Mouse (Mus musculus) liver, postnatal 0 days (tissue): ENCODE measurements around the gene Sept11. TPM values are rescaled to one million over a fixed set of nuclear protein-coding genes. Genes with fewer than 3 reads are reported as not detected.

Experiments used
- ATAC-seq: fragments of 200-750 bp; cut with Nextera tagmentation; 2 replicates; pipeline ENCODE4 v1.8.0; 2017; ENCODE audit warnings: mild to moderate bottlenecking, moderate library complexity
- DNase-seq: peaks from one replicate; pipeline ENCODE4 v3.0.0-alpha.2; 2016
- H3K27ac ChIP-seq: fragments of 300-500 bp; sonication (generic); 2 replicates; pipeline ENCODE4 v1.5.1; 2014; ENCODE audit warnings: antibody characterized with exemption, moderate library complexity, mild to moderate bottlenecking, low read depth
- H3K27me3 ChIP-seq: fragments of 300-500 bp; sonication (generic); 2 replicates; pipeline ENCODE4 v1.6.1; 2014; ENCODE audit warnings: low read length, control low read depth, mixed read lengths; ENCODE audit not compliant: insufficient read depth
- H3K36me3 ChIP-seq: fragments of 300-500 bp; sonication (generic); replicated peaks from 2 replicates; pipeline ENCODE4 v1.6.1; 2014; ENCODE audit warnings: mild to moderate bottlenecking, control low read depth, low read length, moderate library complexity, mixed read lengths; ENCODE audit not compliant: insufficient read depth
- H3K4me1 ChIP-seq: fragments of 300-500 bp; sonication (generic); 2 replicates; pipeline ENCODE4 v1.6.1; 2014; ENCODE audit warnings: antibody characterized with exemption, mild to moderate bottlenecking, control low read depth; ENCODE audit not compliant: insufficient read depth
- H3K4me2 ChIP-seq: fragments of 300-500 bp; sonication (generic); 2 replicates; pipeline ENCODE4 v1.6.1; 2014; ENCODE audit warnings: low read depth, mild to moderate bottlenecking, low read length, moderate library complexity, mixed read lengths
- H3K4me3 ChIP-seq: fragments of 300-500 bp; sonication (generic); 2 replicates; pipeline ENCODE4 v1.5.1; 2014; ENCODE audit warnings: low read depth, low read length
- H3K9ac ChIP-seq: fragments of 300-500 bp; sonication (generic); replicated peaks from 2 replicates; pipeline ENCODE4 v1.6.1; 2014; ENCODE audit warnings: mild to moderate bottlenecking, moderate library complexity
- H3K9me3 ChIP-seq: fragments of 300-500 bp; sonication (generic); 2 replicates; pipeline ENCODE4 v1.6.1; 2016; ENCODE audit warnings: mild to moderate bottlenecking, control low read depth, low read length, mixed read lengths
- CTCF ChIP-seq: sonication (generic); IDR thresholded peaks from 2 replicates; pipeline ENCODE4 v1.5.1; 2016; ENCODE audit warnings: antibody characterized with exemption, low read depth
- EP300 ChIP-seq: IDR thresholded peaks from 2 replicates; pipeline ENCODE4 v1.6.1; 2016; ENCODE audit warnings: antibody characterized with exemption, low read depth, mild to moderate bottlenecking
- WGBS: fragments of 180-500 bp; shearing (Covaris S2); extraction: QIAGEN DNeasy Blood & Tissue Kit; methylation state at CpG from one replicate; pipeline ENCODE4 v1.1.7; 2014; ENCODE audit not compliant: insufficient replicate concordance; 5-methylcytosine and 5-hydroxymethylcytosine counted together
- polyA plus RNA-seq: library from polyadenylated mRNA; unstranded; fragments of >200 nt; fragmentation: Nextera tagmentation; extraction: Ambion mirVana; gene quantifications from 2 replicates; pipeline ENCODE4 v1.2.1, GENCODE M21; 2015

Sept11 gene
- polyA plus RNA-seq, 1 experiment from 2014 or later, result 12.2 TPM

DNA sequence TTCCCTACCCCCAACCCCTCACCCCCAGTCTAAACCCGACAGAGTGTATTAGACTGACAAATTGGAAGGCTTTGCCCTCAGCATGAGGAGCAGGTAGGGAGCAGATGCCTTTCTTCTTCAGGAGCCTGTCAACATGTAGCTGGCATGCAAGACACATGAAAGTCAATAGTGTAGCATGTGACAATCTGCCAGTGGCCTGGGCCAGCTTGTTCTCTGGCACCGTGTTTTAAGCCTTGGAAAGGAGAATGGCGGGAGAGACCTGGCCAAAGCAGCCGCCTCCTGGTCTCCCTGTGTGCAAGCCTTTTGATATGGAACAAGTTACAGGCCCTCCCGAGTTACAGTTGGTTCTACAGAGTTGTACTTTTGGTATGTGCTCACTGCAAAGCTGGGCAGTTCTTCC, 47.5 kb downstream of the Sept11 start:
- no peak overlapping the region for H3K4me3 ChIP-seq
- 85% methylated on average over 5 of the region's 5 CpGs for WGBS
- H3K27ac ChIP-seq, result no peak overlapping the region
- H3K4me2 ChIP-seq, result no peak overlapping the region
- H3K9me3 ChIP-seq, result no peaks in the 10 kb centered on the region
- DNase-seq (no peak), ATAC-seq (no peak)
- peaks cover 3% of the 10 kb centered on the region; the same call in 1 of the 2 replicates for H3K4me1 ChIP-seq
- no peak overlapping the region for H3K9ac ChIP-seq
- peaks cover 13% of the 10 kb centered on the region for H3K36me3 ChIP-seq
- no peaks in the 10 kb centered on the region for H3K27me3 ChIP-seq
- TF ChIP-seq CTCF, result no peak

- TF ChIP-seq EP300 (no peak), CTCF (no peak)
- Histone ChIP-seq H3K27ac (no peak overlapping the region), H3K36me3 (peaks cover 13% of the 10 kb centered on the region), H3K9me3 (no peaks in the 10 kb centered on the region), H3K4me3 (no peak overlapping the region), H3K27me3 (no peaks in the 10 kb centered on the region), H3K9ac (no peak overlapping the region), H3K4me2 (no peak overlapping the region), H3K4me1 (peaks cover 3% of the 10 kb centered on the region; the same call in 1 of the 2 replicates)
- DNase-seq, result no peak
- ATAC-seq, result no peak
- 62% methylated on average over 12 of the region's 12 CpGs for WGBS
Measured at GRCm38 (mm10) chr5:93143360-93144091, 50.3 kb downstream of the Sept11 start.

- ATAC-seq (no peak), DNase-seq (no peak)
- Histone ChIP-seq H3K4me2 (no peak overlapping the region), H3K9ac (no peak overlapping the region), H3K27ac (no peak overlapping the region), H3K9me3 (no peaks in the 10 kb centered on the region), H3K27me3 (no peaks in the 10 kb centered on the region), H3K4me1 (peaks cover 6% of the 10 kb centered on the region), H3K4me3 (no peak overlapping the region), H3K36me3 (peaks cover 9% of the 10 kb centered on the region)
- TF ChIP-seq EP300 (no peak), CTCF (no peak)
- WGBS, result 78% methylated on average over 5 of the region's 5 CpGs
Measured at GRCm38 (mm10) chr5:93144874-93145273, 51.6 kb downstream of the Sept11 start.

GRCm38 (mm10) chr5:93145504-93145903, 52.3 kb downstream of the Sept11 start:
- Histone ChIP-seq H3K4me2 (no peak overlapping the region), H3K36me3 (peaks cover 5% of the 10 kb centered on the region), H3K9ac (no peak overlapping the region), H3K27ac (no peak overlapping the region), H3K9me3 (no peaks in the 10 kb centered on the region), H3K4me1 (peaks cover 12% of the 10 kb centered on the region), H3K4me3 (no peak overlapping the region), H3K27me3 (no peaks in the 10 kb centered on the region)
- no peak for DNase-seq
- no peak for ATAC-seq
- 67% methylated on average over 6 of the region's 6 CpGs for WGBS
- TF ChIP-seq EP300 (no peak), CTCF (no peak)

- WGBS, result 47% methylated on average over 12 of the region's 12 CpGs
- no peaks in the 10 kb centered on the region for H3K9me3 ChIP-seq
- H3K9ac ChIP-seq, result no peak overlapping the region
- peaks cover 3% of the 10 kb centered on the region; the same call in 1 of the 2 replicates for H3K36me3 ChIP-seq
- TF ChIP-seq EP300 (no peak), CTCF (no peak)
- peak; percentile 72 for ATAC-seq
- H3K4me1 ChIP-seq, result peaks cover 40% of the 10 kb centered on the region
- no peak for DNase-seq
- H3K27me3 ChIP-seq, result no peaks in the 10 kb centered on the region
- no peak overlapping the region for H3K4me3 ChIP-seq
- no peak overlapping the region for H3K4me2 ChIP-seq
- H3K27ac ChIP-seq, result peak overlapping the region; percentile 78
Measured at GRCm38 (mm10) chr5:93149969-93150777, 56.9 kb downstream of the Sept11 start.

GRCm38 (mm10) chr5:93151985-93152384, 58.7 kb downstream of the Sept11 start:
- 23% methylated on average over 6 of the region's 6 CpGs for WGBS

More at GRCm38 (mm10) chr5:93151985-93152384, 58.7 kb downstream of the Sept11 start:
- Histone ChIP-seq H3K36me3 (peaks cover 8% of the 10 kb centered on the region; the same call in 1 of the 2 replicates), H3K4me1 (peaks cover 37% of the 10 kb centered on the region), H3K9ac (no peak overlapping the region), H3K9me3 (no peaks in the 10 kb centered on the region), H3K27ac (peak overlapping the region; percentile 75), H3K4me3 (no peak overlapping the region), H3K27me3 (no peaks in the 10 kb centered on the region), H3K4me2 (peak overlapping the region; percentile 44; the same call in 1 of the 2 replicates)
- no peak for DNase-seq
- peak; percentile 47; the same call in 1 of the 2 replicates for ATAC-seq
- TF ChIP-seq EP300 (0 out of 2 replicates have a peak, but pooled peaks have one; percentile 7), CTCF (no peak)
